11 mouse cellular contexts compared by ENCODE assay signal in the genomic region with DNA sequence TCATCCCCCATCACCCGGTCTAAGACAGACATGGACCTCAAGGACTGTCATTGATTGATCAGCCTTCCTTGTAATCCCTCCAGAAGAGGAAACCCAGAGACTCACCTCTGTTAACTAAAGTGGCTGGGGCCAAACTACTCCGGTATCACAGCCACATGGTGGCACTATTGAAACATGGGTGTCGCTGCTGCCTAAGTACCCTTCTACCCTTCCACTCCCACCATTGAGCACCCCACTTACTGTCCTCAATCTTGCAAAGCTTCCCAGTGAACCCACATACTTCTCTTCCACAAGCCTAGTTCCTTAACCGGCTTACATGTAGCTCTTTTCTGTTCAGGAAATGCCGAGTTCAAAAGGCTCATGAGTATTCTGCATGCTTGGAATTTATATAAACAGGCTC. TPM values are rescaled to one million over a fixed set of nuclear protein-coding genes. Genes with fewer than 3 reads are reported as not detected.
DNase-seq lines count a peak whose midpoint lies in the region; ATAC-seq and TF ChIP-seq lines count a peak whose summit lies in the region.
"Had no signal": no experiment of that assay in that cellular context is flagged by ENCODE, and none has a peak within 500 bp of the region (broad histone marks: within the 10 kb centered on the region; RNA-seq: fewer than 3 reads in every experiment).

No protein-coding gene starts in this region.

- ATAC-seq in forebrain, postnatal 0 days: no peak
- no peak for ATAC-seq in forebrain, embryonic 15.5 days (replicated peaks)
- peak; percentile 68 for ATAC-seq in common myeloid progenitor, adult 5-6 weeks (replicated peaks; ENCODE audit: low read depth, poor library complexity, severe bottlenecking)
- ATAC-seq: midbrain, embryonic 15.5 days had no signal

- H3K4me1 ChIP-seq in forebrain, postnatal 0 days (ENCODE audit: insufficient read depth): no peaks in the 10 kb centered on the region
- H3K4me1 ChIP-seq in forebrain, embryonic 15.5 days: no peaks in the 10 kb centered on the region
- H3K4me1 ChIP-seq: embryonic facial prominence, embryonic 12.5 days; midbrain, embryonic 15.5 days; stomach, embryonic 15.5 days had no signal

- intact Hi-C loops in left cerebral cortex, postnatal 25 days (cut with DNase I): loop anchor here (5.0 kb wide), 2 partner anchors 49 to 174 kb away; a partner anchor contains a TSS

- H3K36me3 ChIP-seq in forebrain, postnatal 0 days (ENCODE audit: insufficient read depth): no peaks in the 10 kb centered on the region
- H3K36me3 ChIP-seq in forebrain, embryonic 15.5 days: no peaks in the 10 kb centered on the region
- H3K36me3 ChIP-seq: embryonic facial prominence, embryonic 12.5 days; midbrain, embryonic 15.5 days; stomach, embryonic 15.5 days had no signal

- no peak overlapping the region for H3K4me2 ChIP-seq in forebrain, postnatal 0 days (ENCODE audit: low read depth)
- no peak overlapping the region for H3K4me2 ChIP-seq in forebrain, embryonic 15.5 days (replicated peaks)
- H3K4me2 ChIP-seq: embryonic facial prominence, embryonic 12.5 days; midbrain, embryonic 15.5 days; stomach, embryonic 15.5 days had no signal

- no peak overlapping the region for H3K9ac ChIP-seq in forebrain, postnatal 0 days
- H3K9ac ChIP-seq in forebrain, embryonic 15.5 days (replicated peaks): no peak overlapping the region
- H3K9ac ChIP-seq: embryonic facial prominence, embryonic 12.5 days; midbrain, embryonic 15.5 days; stomach, embryonic 15.5 days had no signal

- 60% methylated on average over 5 of the region's 5 CpGs for WGBS in forebrain, postnatal 0 days
- WGBS in forebrain, embryonic 15.5 days: 71% methylated on average over 5 of the region's 5 CpGs

- H3K9me3 ChIP-seq in forebrain, postnatal 0 days (ENCODE audit: low read length): no peaks in the 10 kb centered on the region
- H3K9me3 ChIP-seq in forebrain, embryonic 15.5 days: no peaks in the 10 kb centered on the region
- H3K9me3 ChIP-seq: embryonic facial prominence, embryonic 12.5 days; midbrain, embryonic 15.5 days; stomach, embryonic 15.5 days had no signal

- TF ChIP-seq CTCF in forebrain, postnatal 0 days (IDR thresholded peaks at IDR 0.05; ENCODE audit: low read depth): peak; percentile 25; the same call in 1 of the 2 replicates

- no peaks in the 10 kb centered on the region for H3K27me3 ChIP-seq in forebrain, postnatal 0 days (ENCODE audit: insufficient read depth, low read length)
- no peaks in the 10 kb centered on the region for H3K27me3 ChIP-seq in forebrain, embryonic 15.5 days
- H3K27me3 ChIP-seq: embryonic facial prominence, embryonic 12.5 days; midbrain, embryonic 15.5 days; stomach, embryonic 15.5 days had no signal

- H3K4me3 ChIP-seq in forebrain, postnatal 0 days (ENCODE audit: low read depth, low read length): no peak overlapping the region
- H3K4me3 ChIP-seq in forebrain, embryonic 15.5 days: no peak overlapping the region
- H3K4me3 ChIP-seq: embryonic facial prominence, embryonic 12.5 days; midbrain, embryonic 15.5 days; stomach, embryonic 15.5 days had no signal

- DNase-seq in forebrain, postnatal 0 days: no peak
- peak; percentile 24 to 26 for DNase-seq in B cell, adult 2 months
- peak; percentile 4 for DNase-seq in lung, postnatal 10 days
- no peak for DNase-seq in retina, embryonic 14.5 days (ENCODE audit: low spot score)
- DNase-seq in left cerebral cortex, postnatal 25 days (ENCODE audit: low spot score in 2 of 2): no peak
- DNase-seq in frontal cortex, adult 2 months (ENCODE audit: extremely low spot score in 1 of 2, low spot score in 1 of 2): no peak

- no peak overlapping the region for H3K27ac ChIP-seq in forebrain, postnatal 0 days (ENCODE audit: low read depth, low read length)
- H3K27ac ChIP-seq in forebrain, embryonic 15.5 days (replicated peaks): no peak overlapping the region
- H3K27ac ChIP-seq: embryonic facial prominence, embryonic 12.5 days; midbrain, embryonic 15.5 days; stomach, embryonic 15.5 days had no signal

RNA-seq across cellular contexts. Expression of a gene that starts 22.8 kb away (rescaled TPM):
- 28.5 and 29.0 TPM in 2 replicates for total RNA-seq in forebrain, postnatal 0 days (2014; rRNA removed)
- polyA plus RNA-seq in forebrain, postnatal 0 days (2015; fragmentation: Nextera tagmentation; extraction: Ambion mirVana): 44.8 and 50.9 TPM in 2 replicates
- 51.5 and 54.2 TPM in 2 replicates for polyA plus RNA-seq in forebrain, embryonic 15.5 days (2015; fragmentation: Nextera tagmentation; extraction: Ambion mirVana)
- total RNA-seq in common myeloid progenitor, adult 5-6 weeks (2017): 57.6 and 70.8 TPM in 2 replicates
- 10 to 100 TPM; 40.0 to 47.9 TPM for total RNA-seq in left cerebral cortex, postnatal 25 days (2021)
- polyA plus RNA-seq in frontal cortex, adult 2 months (2012; rRNA removed): 72.7 and 73.7 TPM in 2 replicates

RNA-seq across cellular contexts. Expression of a gene that starts 50.5 kb away (rescaled TPM):
- total RNA-seq in forebrain, postnatal 0 days (2014; rRNA removed): 86.2 and 101 TPM in 2 replicates
- 135 and 155 TPM in 2 replicates for polyA plus RNA-seq in forebrain, postnatal 0 days (2015; fragmentation: Nextera tagmentation; extraction: Ambion mirVana)
- 153 and 166 TPM in 2 replicates for polyA plus RNA-seq in forebrain, embryonic 15.5 days (2015; fragmentation: Nextera tagmentation; extraction: Ambion mirVana)
- 300 and 329 TPM in 2 replicates for total RNA-seq in common myeloid progenitor, adult 5-6 weeks (2017)
- total RNA-seq in left cerebral cortex, postnatal 25 days (2021): 100 to 1,000 TPM; 131 to 132 TPM
- 94.5 and 99.6 TPM in 2 replicates for polyA plus RNA-seq in frontal cortex, adult 2 months (2012; rRNA removed)

Comparison
In these comparisons a context has a peak if more than half of its experiments do, and no peak if none do; other contexts are left out.
1. DNase-seq: peak in B cell, adult 2 months (2 of 2) and lung, postnatal 10 days (single experiment); none in forebrain, postnatal 0 days (single experiment), retina, embryonic 14.5 days (single experiment), left cerebral cortex, postnatal 25 days (0 of 2) and frontal cortex, adult 2 months (0 of 2).